Mouse (Mus musculus): ENCODE measurements around the gene Copz2. TPM values are rescaled to one million over a fixed set of nuclear protein-coding genes. Genes with fewer than 3 reads are reported as not detected.

The Copz2 gene
- polyA plus RNA-seq, 1 experiment from 2014 or later, result 86.6 TPM

DNA sequence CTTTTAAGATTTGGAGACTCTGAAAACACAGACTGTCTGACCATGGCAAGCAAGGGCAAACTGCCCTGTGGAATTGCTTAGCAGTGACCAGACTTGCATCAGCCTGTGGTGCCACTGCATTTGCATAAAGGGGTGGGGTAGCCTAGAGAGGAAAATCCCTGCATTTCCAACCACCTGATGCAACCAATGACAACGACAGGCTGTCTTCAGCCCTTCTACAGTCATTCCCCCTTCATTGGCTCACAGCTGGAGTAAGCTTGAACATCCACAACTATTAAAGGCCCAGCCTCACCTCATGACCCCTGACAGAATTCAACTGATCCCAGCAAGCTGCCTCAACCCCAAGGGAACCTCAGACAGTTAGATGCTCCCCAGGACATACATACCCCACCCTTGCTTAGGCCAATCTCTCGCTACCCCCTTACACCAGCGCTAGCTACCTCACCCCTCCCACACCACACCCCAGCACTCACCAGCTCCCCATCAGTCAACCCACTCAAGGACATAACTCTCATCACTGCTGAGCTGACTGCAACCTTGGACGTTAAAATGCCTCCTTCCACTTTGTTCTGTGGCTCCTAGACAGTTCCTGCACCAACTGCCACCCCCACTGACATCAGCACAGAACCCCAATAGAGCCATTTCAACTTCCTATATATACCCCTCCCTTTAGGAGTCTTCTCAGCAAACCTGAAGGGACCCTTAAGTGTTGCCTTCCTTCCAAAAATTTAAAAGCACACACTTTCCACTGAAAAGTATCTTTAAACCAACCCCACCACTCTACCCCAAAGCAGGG lies 26.8 kb upstream of the Copz2 start:
- H3K36me3 ChIP-seq, result peaks cover 75% of the 10 kb centered on the region
- no peaks in the 10 kb centered on the region for H3K9me3 ChIP-seq
- peak overlapping the region; percentile 66 for H3K4me3 ChIP-seq
- H3K27ac ChIP-seq, result peak overlapping the region; percentile 80; the same call in 1 of the 2 replicates
- H3K27me3 ChIP-seq (ENCODE audit: insufficient read depth, poor library complexity, severe bottlenecking), result no peaks in the 10 kb centered on the region
- no peak for DNase-seq (ENCODE audit: low spot score)
- H3K4me1 ChIP-seq, result peaks cover 57% of the 10 kb centered on the region
- WGBS, result 46% methylated on average over 4 of the region's 4 CpGs

DNA sequence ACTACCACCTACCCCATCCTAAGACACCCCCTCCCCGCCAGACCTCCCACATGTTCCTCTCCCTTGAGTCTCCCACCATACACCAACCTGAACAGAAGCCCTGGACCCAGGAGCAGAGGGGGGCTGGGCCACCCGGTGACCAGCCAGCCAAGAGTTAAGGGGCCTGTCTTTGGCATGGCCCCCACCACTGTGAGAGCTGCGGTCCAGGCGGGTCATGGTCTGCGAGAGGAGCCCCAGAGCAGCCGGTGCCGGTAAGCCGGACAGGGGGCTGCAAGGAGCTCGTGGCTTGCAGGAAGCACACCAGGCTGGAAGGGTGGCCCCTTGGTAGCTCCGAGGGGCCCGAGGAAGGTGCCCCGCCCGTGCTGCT lies 26.2 kb upstream of the Copz2 start:
- peak overlapping the region; percentile 80 for H3K27ac ChIP-seq
- H3K36me3 ChIP-seq, result peaks cover 72% of the 10 kb centered on the region
- H3K4me1 ChIP-seq, result peaks cover 62% of the 10 kb centered on the region
- WGBS, result 11% methylated on average over 12 of the region's 13 CpGs
- no peaks in the 10 kb centered on the region for H3K9me3 ChIP-seq
- peak overlapping the region; percentile 66 for H3K4me3 ChIP-seq
- H3K27me3 ChIP-seq (ENCODE audit: insufficient read depth, poor library complexity, severe bottlenecking), result no peaks in the 10 kb centered on the region
- DNase-seq (ENCODE audit: low spot score), result no peak

DNA sequence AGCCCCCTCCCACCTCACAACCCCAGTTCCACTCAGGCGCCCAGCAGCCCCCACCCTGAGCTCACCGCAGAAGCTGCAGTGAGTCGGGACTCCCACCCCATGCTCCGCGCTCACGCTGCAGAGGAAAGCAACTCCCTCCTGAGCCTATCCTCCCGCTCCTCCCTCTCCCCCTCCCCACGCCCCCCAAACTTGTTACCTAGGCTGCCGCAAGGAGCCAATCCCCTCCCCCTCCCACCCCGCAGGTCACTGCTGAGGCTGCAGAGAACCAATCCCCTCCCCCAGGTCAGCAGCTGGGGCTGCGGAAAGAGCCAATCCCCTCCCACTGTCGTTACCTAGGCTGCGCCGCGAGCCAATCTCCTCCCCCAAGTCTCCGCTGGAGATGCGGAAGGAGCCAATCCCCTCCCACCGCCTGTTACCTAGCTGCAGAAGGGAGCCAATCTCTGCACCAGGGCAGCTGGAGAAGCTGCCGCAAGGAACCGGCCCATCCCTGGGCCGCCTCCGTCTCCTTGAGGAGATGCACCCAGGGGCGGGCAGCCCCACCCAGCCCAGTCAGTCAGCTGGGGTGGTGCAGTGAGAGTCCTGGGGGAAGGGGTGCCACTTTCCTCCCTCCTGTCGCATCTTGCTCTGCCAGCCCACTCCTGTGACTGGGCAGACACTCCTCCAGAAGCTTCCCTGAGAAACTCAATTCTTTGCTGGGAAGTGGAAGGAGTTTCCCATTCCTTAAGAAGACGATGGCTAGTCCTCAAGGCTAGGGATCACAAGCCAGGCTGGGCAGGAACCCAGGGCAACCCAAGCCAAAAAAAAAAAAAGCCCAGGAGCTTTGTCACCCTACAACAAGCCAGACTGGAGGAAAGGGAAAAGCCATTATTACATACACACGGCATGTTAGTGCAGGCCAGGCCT lies 25.5 kb upstream of the Copz2 start:
- Histone ChIP-seq H3K9me3 (no peaks in the 10 kb centered on the region), H3K4me1 (peaks cover 65% of the 10 kb centered on the region)

DNA sequence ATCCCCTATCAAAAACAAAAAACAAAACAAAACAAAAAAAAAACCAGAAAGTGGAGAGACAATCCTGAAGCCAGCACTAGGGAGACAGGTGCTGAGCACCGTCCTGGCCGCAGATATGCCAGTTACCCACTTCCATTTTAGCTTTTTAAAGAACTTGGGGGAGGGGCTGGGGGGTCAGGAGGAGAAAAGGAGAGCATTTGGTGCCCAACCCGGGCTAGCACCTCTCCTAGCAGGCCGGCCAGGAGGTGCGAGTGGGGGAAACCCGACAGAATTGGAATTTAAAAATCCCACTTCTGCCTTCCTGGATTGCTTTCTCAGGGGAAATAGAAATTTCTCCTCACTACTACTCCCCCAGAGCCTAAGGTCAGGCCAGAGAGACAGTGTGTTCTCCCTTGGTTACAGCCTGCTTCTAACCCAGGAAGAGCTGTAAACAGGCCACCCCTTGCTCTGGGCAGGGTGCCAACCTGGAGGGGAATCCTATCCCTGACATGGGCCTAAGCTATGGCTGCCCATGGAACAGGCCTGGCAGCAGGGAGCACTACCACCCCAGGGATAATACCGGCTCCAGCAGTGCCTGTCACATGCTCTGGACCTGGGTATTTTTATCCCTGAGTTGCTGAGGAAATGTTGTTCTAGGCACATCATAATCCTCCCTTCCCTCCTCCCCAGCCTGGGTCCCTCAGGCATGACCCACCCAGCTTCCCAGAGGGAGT lies 24.7 kb upstream of the Copz2 start:
- Histone ChIP-seq H3K4me3 (peak overlapping the region; percentile 66), H3K27ac (peak overlapping the region; percentile 80), H3K9me3 (no peaks in the 10 kb centered on the region), H3K36me3 (peaks cover 57% of the 10 kb centered on the region), H3K4me1 (peaks cover 65% of the 10 kb centered on the region), H3K27me3 (ENCODE audit: insufficient read depth, poor library complexity, severe bottlenecking) (no peaks in the 10 kb centered on the region)
- WGBS, result 37% methylated on average over 7 of the region's 7 CpGs
- DNase-seq (ENCODE audit: low spot score), result no peak

More for the DNA sequence above, 25.5 kb upstream of the Copz2 start:
- H3K4me3 ChIP-seq, result peak overlapping the region; percentile 66
- peaks cover 65% of the 10 kb centered on the region for H3K36me3 ChIP-seq
- H3K27me3 ChIP-seq (ENCODE audit: insufficient read depth, poor library complexity, severe bottlenecking), result no peaks in the 10 kb centered on the region
- 2% methylated on average over 24 of the region's 26 CpGs for WGBS
- H3K27ac ChIP-seq, result peak overlapping the region; percentile 80
- peak; percentile 96 for DNase-seq (ENCODE audit: low spot score)

DNA sequence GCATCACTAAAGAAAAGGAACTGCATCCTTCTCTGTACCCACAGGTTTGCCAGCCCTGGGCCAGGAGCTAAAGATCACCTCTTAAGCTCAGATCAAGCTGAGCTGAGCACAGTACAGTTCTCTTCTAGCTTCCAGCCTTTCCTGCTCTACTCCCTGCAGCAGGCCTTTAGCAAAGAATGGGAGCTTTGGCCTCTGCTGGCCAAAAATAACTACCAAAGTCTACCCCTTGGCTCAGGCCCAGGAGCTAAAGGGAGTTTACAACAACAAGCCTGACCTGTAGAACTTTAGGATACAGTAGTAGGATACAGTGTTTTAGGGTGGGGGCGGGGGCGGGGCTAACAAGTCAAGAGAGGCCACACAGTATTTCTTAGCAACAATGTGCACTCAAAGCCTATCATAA lies 23.2 kb upstream of the Copz2 start:
- H3K27ac ChIP-seq, result peak overlapping the region; percentile 64; the same call in 1 of the 2 replicates
- H3K36me3 ChIP-seq, result peaks cover 42% of the 10 kb centered on the region
- whole genome bisulfite sequencing, result 68% methylated on average over 2 of the region's 2 CpGs

DNA sequence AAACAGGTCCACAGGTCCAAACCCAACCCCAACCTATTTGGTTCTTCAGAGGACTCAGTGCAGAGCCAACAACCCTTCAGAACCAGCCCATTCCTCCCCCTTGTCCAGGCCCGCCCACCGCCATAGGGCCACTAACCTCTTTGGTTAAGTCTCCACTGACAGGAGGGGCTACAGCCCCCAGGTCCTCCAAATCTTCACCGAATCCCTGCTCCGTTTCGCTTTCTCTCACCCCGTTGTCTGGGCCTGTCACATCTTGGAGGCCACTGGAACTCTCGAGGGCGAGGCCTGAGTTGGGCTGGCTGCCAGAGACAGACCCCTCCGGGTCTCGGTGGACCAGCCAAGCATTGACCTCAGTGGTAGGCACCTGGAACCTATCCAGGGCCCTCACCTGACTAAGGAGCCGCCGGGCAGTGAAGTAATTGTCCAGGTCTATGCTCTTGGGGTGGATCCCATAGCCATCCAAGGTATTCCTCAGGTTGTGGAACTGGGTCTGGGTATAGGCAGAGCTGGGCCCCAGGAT lies 22.5 kb upstream of the Copz2 start:
- no peaks in the 10 kb centered on the region for H3K27me3 ChIP-seq (ENCODE audit: insufficient read depth, poor library complexity, severe bottlenecking)
- H3K36me3 ChIP-seq, result peaks cover 35% of the 10 kb centered on the region
- H3K9me3 ChIP-seq, result no peaks in the 10 kb centered on the region
- H3K4me1 ChIP-seq, result peaks cover 74% of the 10 kb centered on the region
- peak overlapping the region; percentile 79 for H3K4me3 ChIP-seq
- no peak for DNase-seq (ENCODE audit: low spot score)
- 83% methylated on average over 12 of the region's 12 CpGs for WGBS
- peak overlapping the region; percentile 64; the same call in 1 of the 2 replicates for H3K27ac ChIP-seq

More for the DNA sequence above, 23.2 kb upstream of the Copz2 start:
- H3K4me1 ChIP-seq, result peaks cover 72% of the 10 kb centered on the region
- H3K9me3 ChIP-seq, result no peaks in the 10 kb centered on the region
- peak overlapping the region; percentile 79 for H3K4me3 ChIP-seq
- DNase-seq (ENCODE audit: low spot score), result no peak
- H3K27me3 ChIP-seq (ENCODE audit: insufficient read depth, poor library complexity, severe bottlenecking), result no peaks in the 10 kb centered on the region

DNA sequence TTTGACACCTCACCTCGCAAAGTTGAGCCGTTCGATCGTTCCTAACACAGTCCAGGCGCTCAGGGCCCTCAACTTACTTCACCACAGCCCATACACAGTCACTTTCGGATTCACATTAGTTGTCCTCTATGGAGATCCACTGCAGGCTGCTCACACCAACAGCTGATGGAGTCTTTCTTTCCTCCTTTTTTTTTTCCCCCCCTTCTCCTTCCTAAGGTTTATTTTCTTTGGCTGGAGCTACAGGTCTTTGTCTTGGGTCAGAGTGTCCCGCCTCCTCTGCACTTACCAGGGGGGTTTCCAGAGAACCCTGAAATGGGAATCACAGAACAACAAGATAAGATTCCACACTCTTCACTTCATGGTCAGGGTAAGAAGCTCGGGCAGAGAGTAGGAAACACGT lies 21.8 kb upstream of the Copz2 start:
- H3K27ac ChIP-seq, result peak overlapping the region; percentile 64; the same call in 1 of the 2 replicates
- H3K36me3 ChIP-seq, result peaks cover 27% of the 10 kb centered on the region
- 67% methylated on average over 9 of the region's 9 CpGs for WGBS
- H3K4me1 ChIP-seq, result peaks cover 66% of the 10 kb centered on the region
- H3K27me3 ChIP-seq (ENCODE audit: insufficient read depth, poor library complexity, severe bottlenecking), result no peaks in the 10 kb centered on the region
- H3K4me3 ChIP-seq, result peak overlapping the region; percentile 79
- DNase-seq (ENCODE audit: low spot score), result no peak
- no peaks in the 10 kb centered on the region for H3K9me3 ChIP-seq

DNA sequence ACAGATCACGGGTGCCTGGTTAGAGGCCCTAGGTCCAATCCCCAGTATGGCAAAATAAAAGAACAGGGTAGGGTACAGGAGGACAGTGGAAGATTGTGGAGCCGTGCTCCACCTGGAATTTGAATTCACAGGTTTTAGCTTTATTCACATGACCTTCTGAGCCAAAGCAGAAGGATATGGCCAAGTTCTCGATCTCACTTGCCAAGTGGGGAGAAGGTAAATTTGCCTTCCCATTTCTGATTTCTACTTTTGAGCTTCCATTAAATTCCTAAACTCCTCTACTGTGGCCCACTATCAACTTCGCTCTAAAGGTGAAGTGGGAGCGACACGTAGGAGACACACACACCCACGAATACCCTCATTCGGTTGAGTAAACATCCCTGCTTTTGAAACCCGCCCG lies 20.8 kb upstream of the Copz2 start:
- peaks cover 57% of the 10 kb centered on the region for H3K4me1 ChIP-seq
- no peaks in the 10 kb centered on the region for H3K27me3 ChIP-seq (ENCODE audit: insufficient read depth, poor library complexity, severe bottlenecking)
- WGBS, result 16% methylated on average over 10 of the region's 10 CpGs
- H3K36me3 ChIP-seq, result peaks cover 26% of the 10 kb centered on the region
- DNase-seq (ENCODE audit: low spot score), result no peak
- peak overlapping the region; percentile 95 for H3K27ac ChIP-seq
- H3K4me3 ChIP-seq, result peak overlapping the region; percentile 79
- H3K9me3 ChIP-seq, result no peaks in the 10 kb centered on the region

DNA sequence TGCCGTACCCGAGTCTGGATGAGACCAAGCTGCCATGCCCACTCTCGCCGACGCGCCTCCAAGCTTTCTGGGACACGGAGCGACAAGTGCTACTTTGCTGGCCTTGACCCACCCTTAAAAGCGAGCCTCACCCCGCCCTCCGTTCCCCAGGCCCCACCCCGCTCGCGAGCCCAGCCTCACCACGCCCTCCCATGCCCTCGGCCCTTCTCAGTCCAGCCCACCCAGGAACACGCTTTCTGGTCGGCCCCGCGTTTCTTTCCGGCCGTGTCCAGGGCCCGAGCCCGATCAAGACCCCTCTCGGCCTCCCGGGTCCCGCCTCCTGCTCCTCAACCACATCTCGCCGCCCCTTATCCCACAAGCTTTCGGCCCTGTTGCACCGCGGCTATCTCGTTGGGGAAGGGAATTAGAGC lies 20.3 kb upstream of the Copz2 start:
- DNase-seq (ENCODE audit: low spot score), result peak; percentile 97
- Histone ChIP-seq H3K4me1 (peaks cover 51% of the 10 kb centered on the region), H3K27me3 (ENCODE audit: insufficient read depth, poor library complexity, severe bottlenecking) (no peaks in the 10 kb centered on the region), H3K9me3 (no peaks in the 10 kb centered on the region), H3K4me3 (peak overlapping the region; percentile 79), H3K36me3 (peaks cover 26% of the 10 kb centered on the region), H3K27ac (peak overlapping the region; percentile 95)
- under 1% methylated on average over 33 of the region's 33 CpGs for WGBS

DNA sequence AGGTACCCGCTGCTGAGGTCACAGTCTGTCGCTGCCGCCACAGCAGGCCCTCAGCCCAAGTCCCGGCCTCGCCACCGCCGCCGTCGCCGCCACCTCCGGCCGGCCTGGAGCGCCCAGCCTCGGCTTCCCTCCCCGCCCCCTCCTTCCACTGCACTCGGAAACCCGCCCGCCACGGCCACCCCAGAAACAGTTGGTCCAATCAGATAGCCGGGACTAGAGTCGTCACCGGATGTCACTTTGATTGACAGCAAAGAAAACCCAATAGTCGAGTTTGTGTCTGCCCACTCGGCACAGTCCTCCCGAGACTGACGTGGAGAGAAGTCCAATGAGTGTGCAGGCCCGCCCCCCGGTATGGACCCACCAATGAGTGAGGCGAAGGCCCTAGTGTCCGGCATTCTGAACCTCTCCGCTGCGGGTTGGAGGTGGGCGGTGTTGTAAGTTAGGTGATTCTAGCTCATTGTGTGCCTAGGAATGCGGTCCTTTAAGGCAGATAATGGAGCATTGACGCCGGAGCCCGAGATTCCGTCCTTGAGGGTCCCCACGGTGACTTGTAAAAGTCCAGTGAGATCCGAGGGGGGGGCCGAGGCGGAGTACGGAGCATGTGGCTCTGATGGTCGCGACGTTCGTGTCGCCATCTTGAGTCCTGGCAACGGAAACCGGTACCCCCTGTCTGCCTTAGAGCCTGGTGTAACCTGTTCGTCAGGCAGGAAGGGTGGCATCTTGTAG lies 19.7 kb upstream of the Copz2 start, which contains the start of gene Nfe2l1:
TSS of gene Nfe2l1 (minus strand) at position 156 of the 726 bp plus-strand sequence.
- under 1% methylated on average over 51 of the region's 51 CpGs for WGBS
- no peaks in the 10 kb centered on the region for H3K9me3 ChIP-seq
- H3K27ac ChIP-seq, result peak within 1 kb of the TSS; percentile 95
- peak within 1 kb of the TSS; percentile 79 for H3K4me3 ChIP-seq
- no peaks in the 10 kb centered on the region for H3K27me3 ChIP-seq (ENCODE audit: insufficient read depth, poor library complexity, severe bottlenecking)
- DNase-seq (ENCODE audit: low spot score), result peak; percentile 100
- peaks cover 26% of the 10 kb centered on the region for H3K36me3 ChIP-seq
- H3K4me1 ChIP-seq, result peaks cover 46% of the 10 kb centered on the region

DNA sequence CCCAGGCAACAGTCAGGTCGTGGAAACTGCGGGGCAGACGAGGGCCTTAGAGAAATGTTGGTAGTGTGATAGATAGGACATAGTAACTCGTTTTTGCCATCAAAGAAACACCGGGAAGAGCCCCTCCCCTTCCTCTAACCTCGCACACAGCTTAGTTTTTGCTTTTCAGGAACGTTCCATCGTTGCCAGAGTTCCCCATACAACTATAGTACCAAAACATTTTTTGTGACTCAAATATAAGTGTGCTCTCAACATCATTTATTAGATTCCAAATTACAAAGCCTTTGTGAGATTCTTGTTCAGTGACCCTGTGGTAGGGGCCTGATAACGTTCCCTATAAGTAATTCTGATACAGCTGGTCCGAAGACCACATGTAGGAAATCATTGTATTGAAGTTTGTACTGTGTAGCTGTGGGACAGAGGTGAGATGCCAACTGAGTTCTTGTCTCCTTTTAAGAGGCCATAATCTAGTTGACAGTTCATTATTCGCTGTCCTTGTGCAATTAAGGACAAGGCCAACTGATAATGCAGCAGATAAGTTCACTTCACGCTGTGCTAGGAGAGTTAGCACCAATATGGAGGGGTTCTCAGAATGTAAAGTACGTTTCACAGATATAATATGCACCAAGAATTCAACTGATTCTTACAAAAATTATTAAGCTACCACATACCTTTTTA lies 19.0 kb upstream of the Copz2 start:
- Histone ChIP-seq H3K4me1 (peaks cover 39% of the 10 kb centered on the region), H3K4me3 (peak overlapping the region; percentile 79), H3K27me3 (ENCODE audit: insufficient read depth, poor library complexity, severe bottlenecking) (no peaks in the 10 kb centered on the region), H3K36me3 (peaks cover 23% of the 10 kb centered on the region), H3K27ac (peak overlapping the region; percentile 95), H3K9me3 (no peaks in the 10 kb centered on the region)
- WGBS, result 18% methylated on average over 13 of the region's 13 CpGs
- DNase-seq (ENCODE audit: low spot score), result no peak
